Comparison of ENCODE assay signal across 33 mouse cellular contexts in the genomic region with DNA sequence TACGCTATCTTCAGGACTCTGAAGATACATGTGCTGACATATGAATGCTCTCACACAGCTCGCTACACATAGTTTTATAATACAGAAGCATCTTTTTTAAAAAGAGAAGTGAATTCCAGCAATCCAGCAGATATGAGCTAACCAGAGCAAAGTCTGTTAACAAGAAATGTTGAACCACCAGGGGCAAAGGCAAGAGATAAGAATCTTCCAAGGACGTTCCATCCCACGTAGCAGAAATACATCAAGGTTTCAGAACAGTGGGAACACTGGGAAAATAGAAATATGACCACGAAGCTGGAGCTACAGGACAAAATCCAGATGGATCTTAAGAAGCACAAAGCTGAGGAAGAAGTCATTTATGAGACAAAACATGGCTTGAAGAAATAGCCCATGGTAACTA. TPM values are rescaled to one million over a fixed set of nuclear protein-coding genes. Genes with fewer than 3 reads are reported as not detected.
"Had no signal": no experiment of that assay in that cellular context is flagged by ENCODE, and none has a peak within 500 bp of the region (broad histone marks: within the 10 kb centered on the region; RNA-seq: fewer than 3 reads in every experiment).

No protein-coding gene starts in this region.

- H3K4me2 ChIP-seq: limb, embryonic 12.5 days; limb, embryonic 13.5 days; limb, embryonic 15.5 days; liver, embryonic 11.5 days; liver, embryonic 13.5 days; liver, embryonic 15.5 days; lung, embryonic 14.5 days; lung, embryonic 15.5 days; midbrain, embryonic 11.5 days; midbrain, embryonic 12.5 days; midbrain, embryonic 13.5 days; midbrain, embryonic 15.5 days; neural tube, embryonic 12.5 days had no signal

- DNase-seq: left cerebral cortex, postnatal 4 days; liver, embryonic 13.5 days; lung, adult 18-20 months; lung, adult 2 months; lung, embryonic 14.5 days; lung, postnatal 10 days; lung, postnatal 14 days; lung, postnatal 36 days; lung, postnatal 4 days; midbrain, embryonic 14.5 days had no signal

- H3K27ac ChIP-seq: left cerebral cortex, adult 2 months; limb, embryonic 10.5 days; limb, embryonic 12.5 days; limb, embryonic 13.5 days; limb, embryonic 15.5 days; liver, embryonic 13.5 days; liver, embryonic 14.5 days; liver, embryonic 15.5 days; lung, embryonic 15.5 days; macrophage; midbrain, embryonic 10.5 days; midbrain, embryonic 12.5 days; midbrain, embryonic 13.5 days; midbrain, embryonic 15.5 days; neural tube, embryonic 12.5 days had no signal

- ATAC-seq: lung, postnatal 0 days; midbrain, embryonic 13.5 days; midbrain, embryonic 15.5 days had no signal

- H3K4me3 ChIP-seq: left cerebral cortex, adult 2 months; limb, embryonic 10.5 days; limb, embryonic 12.5 days; limb, embryonic 13.5 days; limb, embryonic 15.5 days; liver, embryonic 13.5 days; liver, embryonic 15.5 days; lung, embryonic 15.5 days; megakaryocyte, embryonic 14.5 days; midbrain, embryonic 10.5 days; midbrain, embryonic 12.5 days; midbrain, embryonic 13.5 days; midbrain, embryonic 15.5 days; myocyte; neural tube, embryonic 12.5 days had no signal

- H3K9me3 ChIP-seq: limb, embryonic 10.5 days; limb, embryonic 12.5 days; limb, embryonic 13.5 days; limb, embryonic 15.5 days; liver, embryonic 13.5 days; liver, embryonic 15.5 days; lung, embryonic 15.5 days; megakaryocyte, embryonic 14.5 days; midbrain, embryonic 10.5 days; midbrain, embryonic 12.5 days; midbrain, embryonic 13.5 days; midbrain, embryonic 15.5 days; neural tube, embryonic 12.5 days had no signal

- H3K36me3 ChIP-seq: limb, embryonic 10.5 days; limb, embryonic 12.5 days; limb, embryonic 13.5 days; limb, embryonic 15.5 days; liver, embryonic 13.5 days; liver, embryonic 15.5 days; lung, embryonic 15.5 days; midbrain, embryonic 10.5 days; midbrain, embryonic 12.5 days; midbrain, embryonic 13.5 days; midbrain, embryonic 15.5 days; neural tube, embryonic 12.5 days had no signal

- H3K9ac ChIP-seq: limb, embryonic 12.5 days; limb, embryonic 13.5 days; limb, embryonic 15.5 days; liver, embryonic 13.5 days; liver, embryonic 14.5 days; liver, embryonic 15.5 days; lung, embryonic 14.5 days; lung, embryonic 15.5 days; midbrain, embryonic 12.5 days; midbrain, embryonic 13.5 days; midbrain, embryonic 15.5 days; neural tube, embryonic 12.5 days had no signal

- H3K4me1 ChIP-seq: limb, embryonic 10.5 days; limb, embryonic 12.5 days; limb, embryonic 13.5 days; limb, embryonic 15.5 days; lung, embryonic 15.5 days; midbrain, embryonic 10.5 days; midbrain, embryonic 12.5 days; midbrain, embryonic 13.5 days; midbrain, embryonic 15.5 days; neural tube, embryonic 12.5 days had no signal

- H3K27me3 ChIP-seq: limb, embryonic 12.5 days; limb, embryonic 13.5 days; limb, embryonic 15.5 days; liver, embryonic 13.5 days; liver, embryonic 15.5 days; lung, embryonic 15.5 days; megakaryocyte, embryonic 14.5 days; midbrain, embryonic 12.5 days; midbrain, embryonic 13.5 days; midbrain, embryonic 15.5 days; neural tube, embryonic 12.5 days had no signal

RNA-seq across cellular contexts. Expression of a gene that starts 10.2 kb away (rescaled TPM):
- total RNA-seq: left cerebral cortex, postnatal 10 days; left cerebral cortex, postnatal 14 days; left cerebral cortex, postnatal 25 days; midbrain, postnatal 0 days had no signal
- polyA plus RNA-seq: limb, embryonic 10.5 days; midbrain, embryonic 14.5 days; midbrain, postnatal 0 days; myocyte had no signal
